Mouse (Mus musculus) ES-E14 (cell line): ENCODE measurements around the gene Arhgef10l. TPM values are rescaled to one million over a fixed set of nuclear protein-coding genes. Genes with fewer than 3 reads are reported as not detected.

Experiments used
- DNase-seq: peaks from one replicate; pipeline ENCODE4 v3.0.0-alpha.2; 2013; ENCODE audit warnings: low read depth, low spot score
- H3K27ac ChIP-seq: 2 replicates; pipeline ENCODE4 v1.5.1; 2012; ENCODE audit warnings: low read depth, mild to moderate bottlenecking, low read length, moderate library complexity, mixed read lengths; ENCODE audit not compliant: poor library complexity, insufficient read depth, severe bottlenecking
- H3K36me3 ChIP-seq: 2 replicates; pipeline ENCODE4 v1.6.1; 2012; ENCODE audit warnings: mild to moderate bottlenecking, low read length, moderate library complexity, mixed read lengths; ENCODE audit not compliant: control insufficient read depth, poor library complexity, insufficient read depth, severe bottlenecking
- H3K4me1 ChIP-seq, 2 experiments: fragments of 150-350 bp in 1 of 2; sonication (generic) in 1 of 2; 2 replicates each; pipeline ENCODE4 v1.6.1; 2012; ENCODE audit warnings: low read length in 2 of 2, mild to moderate bottlenecking in 1 of 2, mixed read lengths in 1 of 2; ENCODE audit not compliant: control insufficient read depth in 2 of 2, insufficient read depth in 2 of 2, poor library complexity in 1 of 2
- H3K4me3 ChIP-seq, 2 experiments: fragments of 150-350 bp in 1 of 2; sonication (generic) in 1 of 2; 2 replicates each; pipeline ENCODE4 v1.5.1; 2012; ENCODE audit warnings: low read length in 2 of 2, low read depth in 1 of 2, mild to moderate bottlenecking in 1 of 2, mixed read lengths in 1 of 2; ENCODE audit not compliant: insufficient read depth in 1 of 2, poor library complexity in 1 of 2, severe bottlenecking in 1 of 2
- H3K9ac ChIP-seq: 2 replicates; pipeline ENCODE4 v1.6.1; 2012; ENCODE audit warnings: low read depth, mild to moderate bottlenecking, low read length, mixed read lengths; ENCODE audit not compliant: poor library complexity, insufficient read depth, severe bottlenecking
- H3K9me3 ChIP-seq: fragments of 150-350 bp; sonication (generic); 2 replicates; pipeline ENCODE4 v1.6.1; 2012; ENCODE audit warnings: low read depth, mild to moderate bottlenecking, low read length; ENCODE audit not compliant: control insufficient read depth, insufficient read depth
- CHD2 ChIP-seq: IDR thresholded peaks from 2 replicates; pipeline ENCODE4 v1.6.1; 2014; ENCODE audit warnings: mild to moderate bottlenecking, low read depth, low read length, inconsistent platforms
- HCFC1 ChIP-seq: IDR thresholded peaks from 2 replicates; pipeline ENCODE4 v1.6.1; 2012; ENCODE audit warnings: low read length, inconsistent platforms, borderline replicate concordance; ENCODE audit not compliant: insufficient read depth
- MAFK ChIP-seq: IDR thresholded peaks from 2 replicates; pipeline ENCODE4 v1.6.1; 2014; ENCODE audit warnings: mild to moderate bottlenecking, low read depth, low read length, inconsistent platforms; ENCODE audit not compliant: insufficient read depth
- ZC3H11A ChIP-seq: IDR thresholded peaks from 2 replicates; pipeline ENCODE4 v1.6.1; 2012; ENCODE audit warnings: low read depth, mild to moderate bottlenecking, inconsistent platforms, low read length, borderline replicate concordance
- ZNF384 ChIP-seq: IDR thresholded peaks from 2 replicates; pipeline ENCODE4 v1.6.1; 2012; ENCODE audit warnings: low read depth, low read length, inconsistent platforms
- in situ Hi-C, 2 experiments: fragments of 600-800 bp; cut with MboI; formaldehyde crosslinking; loops; one replicate each; pipeline ENCODE4 v1.15.1; 2025; ENCODE audit warnings: low sequenced_read_pairs in 2 of 2, inconsistent platforms in 1 of 2; ENCODE audit not compliant: unreplicated experiment in 2 of 2
- total RNA-seq: library from RNA; depleted of rRNA; stranded (reverse); fragments of 300-350 nt; gene quantifications from 2 replicates; pipeline ENCODE4 v1.2.3, GENCODE M21; 2012

Gene Arhgef10l
- total RNA-seq, 1 experiment = 14.8 TPM

DNA sequence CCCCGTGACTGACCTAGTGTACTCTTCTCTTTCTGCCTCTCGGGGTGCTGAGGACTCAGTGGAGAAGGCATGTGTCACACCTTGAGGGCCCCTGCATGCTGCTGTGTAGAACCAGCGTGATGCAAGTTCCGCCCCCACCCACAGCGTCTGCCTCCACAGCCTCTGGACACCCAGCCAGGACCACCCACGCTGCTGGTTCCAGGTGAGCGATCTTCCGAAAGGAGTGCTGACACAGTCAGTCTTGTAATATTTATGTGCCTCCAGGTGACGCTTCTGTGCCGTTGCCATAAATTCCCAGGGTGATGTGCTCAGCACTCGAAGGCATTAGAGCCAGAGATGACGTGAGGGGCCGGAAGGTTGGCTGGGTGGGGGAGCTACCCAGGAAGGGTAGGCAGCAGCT, 140.9 kb downstream of the Arhgef10l start:
- no peaks in the 10 kb centered on the region for H3K9me3 ChIP-seq
- no peaks in the 10 kb centered on the region for H3K36me3 ChIP-seq
- peaks cover 0 to 2% of the 10 kb centered on the region in 2 experiments; a peak in 1 of 4 replicates for H3K4me1 ChIP-seq
- DNase-seq = no peak
- H3K4me3 ChIP-seq = no peak overlapping the region
- in situ Hi-C loops = no loop called here
- H3K27ac ChIP-seq = no peak overlapping the region
- no peak overlapping the region for H3K9ac ChIP-seq
- TF ChIP-seq HCFC1 (no peak), ZNF384 (no peak), MAFK (no peak), CHD2 (no peak), ZC3H11A (no peak)

DNA sequence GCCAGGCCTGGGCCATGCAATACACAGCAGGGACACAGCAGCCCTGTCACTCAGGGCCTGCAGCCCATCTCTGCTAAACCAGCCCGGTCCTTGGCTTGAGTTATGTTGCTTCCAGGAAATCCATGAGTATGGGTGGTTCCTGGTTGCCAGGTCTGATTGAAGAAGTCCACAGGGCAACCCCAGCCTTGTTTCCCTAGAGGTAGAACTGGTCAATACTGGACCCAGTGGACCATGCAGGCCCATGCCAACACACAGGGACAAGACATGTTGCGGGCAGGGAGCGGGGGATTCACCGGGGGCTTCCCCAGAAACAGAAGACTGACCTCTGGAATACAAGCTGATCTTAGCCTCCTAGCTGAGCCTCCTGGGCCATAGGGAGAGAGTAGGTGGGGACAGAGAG, 142.9 kb downstream of the Arhgef10l start:
- H3K27ac ChIP-seq = no peak overlapping the region
- TF ChIP-seq ZNF384 (no peak), ZC3H11A (no peak), CHD2 (no peak), HCFC1 (no peak), MAFK (no peak)
- H3K36me3 ChIP-seq = no peaks in the 10 kb centered on the region
- in situ Hi-C loops = no loop called here
- peaks cover 0 to 2% of the 10 kb centered on the region in 2 experiments; a peak in 1 of 4 replicates for H3K4me1 ChIP-seq
- DNase-seq = no peak
- H3K4me3 ChIP-seq = no peak overlapping the region
- H3K9me3 ChIP-seq = no peaks in the 10 kb centered on the region
- H3K9ac ChIP-seq = no peak overlapping the region

DNA sequence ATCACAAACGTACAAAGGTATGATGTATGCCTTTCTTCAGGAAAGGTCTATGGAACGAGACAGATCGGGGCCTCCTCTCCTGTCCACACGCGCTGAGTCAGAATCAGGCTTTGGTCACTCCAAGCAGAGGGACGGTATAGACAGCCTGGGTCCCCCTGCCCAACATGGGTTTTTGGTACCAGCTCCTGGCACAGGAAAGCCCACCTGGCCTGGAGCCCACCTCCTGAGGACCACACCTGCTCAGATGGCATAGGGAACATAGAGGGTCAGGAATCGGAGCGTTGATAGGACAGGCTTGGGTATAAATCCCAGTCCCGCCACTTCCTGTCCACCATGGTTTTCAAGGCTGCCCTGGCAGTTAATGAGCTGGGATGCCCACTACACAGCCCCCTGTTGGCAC, 145.1 kb downstream of the Arhgef10l start:
- DNase-seq = no peak
- Histone ChIP-seq H3K36me3 (no peaks in the 10 kb centered on the region), H3K27ac (no peak overlapping the region), H3K9ac (no peak overlapping the region), H3K4me1 (no peaks in the 10 kb centered on the region), H3K9me3 (no peaks in the 10 kb centered on the region), H3K4me3 (no peak overlapping the region)
- in situ Hi-C loops = no loop called here
- TF ChIP-seq ZNF384 (no peak), ZC3H11A (no peak), HCFC1 (no peak), MAFK (no peak), CHD2 (no peak)

DNA sequence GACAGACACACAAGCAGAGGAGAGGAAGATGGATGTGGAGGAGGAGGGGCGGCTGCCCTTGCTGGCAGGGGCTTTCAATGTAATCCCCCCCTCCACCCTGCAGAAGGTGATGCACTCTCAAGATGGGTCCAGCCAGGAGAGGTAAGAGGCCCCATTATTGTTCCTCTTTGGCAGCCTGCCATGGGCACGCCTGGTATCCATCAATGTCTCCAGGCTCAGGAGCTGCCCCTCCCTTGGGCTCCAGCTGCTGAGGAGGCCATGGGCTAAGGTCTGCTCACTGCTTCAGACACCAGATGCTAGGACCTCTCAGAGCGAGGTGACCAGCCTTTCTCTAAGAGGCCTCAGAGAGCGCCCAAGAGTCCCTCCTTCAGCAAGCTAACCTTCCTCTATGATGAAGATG, 152.0 kb downstream of the Arhgef10l start:
- Histone ChIP-seq H3K9me3 (no peaks in the 10 kb centered on the region), H3K4me1 (peaks cover 0 to 2% of the 10 kb centered on the region in 2 experiments; a peak in 1 of 4 replicates), H3K27ac (no peak overlapping the region), H3K4me3 (no peak overlapping the region), H3K36me3 (peaks cover 2% of the 10 kb centered on the region; the same call in 1 of the 2 replicates), H3K9ac (no peak overlapping the region)
- TF ChIP-seq MAFK (no peak), CHD2 (no peak), ZNF384 (no peak), HCFC1 (no peak), ZC3H11A (no peak)
- no peak for DNase-seq
- in situ Hi-C loops = no loop called here

DNA sequence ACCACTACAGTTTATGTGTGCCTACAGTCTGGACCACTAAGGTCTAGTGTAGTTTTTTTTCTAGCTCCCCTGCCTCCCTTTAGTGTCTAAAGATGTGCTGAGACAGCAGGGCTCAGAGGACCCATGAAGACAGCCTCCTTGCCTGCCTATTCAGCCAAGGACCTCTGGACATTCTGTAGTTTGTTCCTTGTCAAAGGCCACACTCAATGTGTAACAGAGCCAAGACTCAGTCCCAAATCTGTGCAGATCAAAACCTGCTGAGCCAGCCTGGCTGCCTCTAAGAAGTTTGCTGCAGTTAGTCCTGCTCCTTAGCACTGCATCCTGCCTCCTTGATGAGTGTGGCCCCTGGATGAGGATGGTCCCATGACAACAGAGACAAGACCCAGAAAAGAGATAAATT, 156.0 kb downstream of the Arhgef10l start:
- Histone ChIP-seq H3K4me1 (peaks cover 2 to 4% of the 10 kb centered on the region in 2 experiments; a peak in 2 of 4 replicates), H3K4me3 (no peak overlapping the region), H3K9ac (no peak overlapping the region), H3K27ac (no peak overlapping the region), H3K36me3 (peaks cover under 1% of the 10 kb centered on the region; the same call in 1 of the 2 replicates), H3K9me3 (no peaks in the 10 kb centered on the region)
- no peak for TF ChIP-seq CHD2
- in situ Hi-C loops = no loop called here
- DNase-seq = no peak
